Mouse (Mus musculus): Measurements from ENCODE around the gene Atl2. TPM values are rescaled to one million over a fixed set of nuclear protein-coding genes. Genes with fewer than 3 reads are reported as not detected.

Atl2 gene
- polyA plus RNA-seq (2015; fragmentation: Nextera tagmentation; extraction: Ambion mirVana), result 18.1 and 26.1 TPM in 2 replicates

GRCm38 (mm10) chr17:79895911-79896423 lies at the start of gene Atl2:
Gene Atl2 (minus strand): TSS chr17:79896123.

Other genes starting within 250 kb of the Atl2 start
- 16.4 and 18.6 TPM in 2 replicates for gene Cyp1b1, start 181.1 kb downstream of the Atl2 start, polyA plus RNA-seq (2015; fragmentation: Nextera tagmentation; extraction: Ambion mirVana)
- 28.9 and 37.4 TPM in 2 replicates for gene Hnrnpll, start 166.2 kb upstream of the Atl2 start, polyA plus RNA-seq (2015; fragmentation: Nextera tagmentation; extraction: Ambion mirVana)
- 9.0 and 9.9 TPM in 2 replicates for gene Galm, start 231.3 kb upstream of the Atl2 start, polyA plus RNA-seq (2015; fragmentation: Nextera tagmentation; extraction: Ambion mirVana)